Mouse (Mus musculus): Measurements from ENCODE around the gene Aplnr. TPM values are rescaled to one million over a fixed set of nuclear protein-coding genes. Genes with fewer than 3 reads are reported as not detected.

Aplnr gene
- polyA plus RNA-seq (2012; rRNA removed): 1.2 TPM in 2 replicates

- DNase-seq (ENCODE audit: extremely low spot score in 1 of 2, low spot score in 1 of 2): no peak
Measured at GRCm38 (mm10) chr2:85136089-85136488, at the start of gene Aplnr. Gene Aplnr (plus strand): TSS chr2:85136225.

- no peak for DNase-seq (ENCODE audit: extremely low spot score in 1 of 2, low spot score in 1 of 2)
Measured at GRCm38 (mm10) chr2:85088716-85089646, 47.0 kb upstream of the Aplnr start.

- DNase-seq (ENCODE audit: extremely low spot score in 1 of 2, low spot score in 1 of 2): no peak
Measured at GRCm38 (mm10) chr2:85091325-85091724, 44.7 kb upstream of the Aplnr start.

- DNase-seq (ENCODE audit: extremely low spot score in 1 of 2, low spot score in 1 of 2): no peak
Measured at GRCm38 (mm10) chr2:85093376-85093775, 42.6 kb upstream of the Aplnr start.

GRCm38 (mm10) chr2:85095906-85096305 lies 40.1 kb upstream of the Aplnr start:
- no peak for DNase-seq (ENCODE audit: extremely low spot score in 1 of 2, low spot score in 1 of 2)

- no peak for DNase-seq (ENCODE audit: extremely low spot score in 1 of 2, low spot score in 1 of 2)
Measured at GRCm38 (mm10) chr2:85098014-85098413, 38.0 kb upstream of the Aplnr start.

GRCm38 (mm10) chr2:85098824-85099511 lies 37.1 kb upstream of the Aplnr start:
- DNase-seq (ENCODE audit: extremely low spot score in 1 of 2, low spot score in 1 of 2): no peak

GRCm38 (mm10) chr2:85103201-85103600 lies 32.8 kb upstream of the Aplnr start:
- no peak for DNase-seq (ENCODE audit: extremely low spot score in 1 of 2, low spot score in 1 of 2)

- DNase-seq (ENCODE audit: extremely low spot score in 1 of 2, low spot score in 1 of 2): no peak
Measured at GRCm38 (mm10) chr2:85105426-85106013, 30.5 kb upstream of the Aplnr start.

GRCm38 (mm10) chr2:85106068-85106790 lies 29.8 kb upstream of the Aplnr start:
- DNase-seq (ENCODE audit: extremely low spot score in 1 of 2, low spot score in 1 of 2): no peak

GRCm38 (mm10) chr2:85106941-85107340 lies 29.1 kb upstream of the Aplnr start:
- no peak for DNase-seq (ENCODE audit: extremely low spot score in 1 of 2, low spot score in 1 of 2)

GRCm38 (mm10) chr2:85110288-85110875 lies 25.6 kb upstream of the Aplnr start:
- no peak for DNase-seq (ENCODE audit: extremely low spot score in 1 of 2, low spot score in 1 of 2)

- DNase-seq (ENCODE audit: extremely low spot score in 1 of 2, low spot score in 1 of 2): peak; percentile 22 to 83
Measured at GRCm38 (mm10) chr2:85123187-85123868, 12.7 kb upstream of the Aplnr start.

GRCm38 (mm10) chr2:85123869-85124535 lies 12.0 kb upstream of the Aplnr start:
- DNase-seq (ENCODE audit: extremely low spot score in 1 of 2, low spot score in 1 of 2): peak; percentile 71 to 90

- no peak for DNase-seq (ENCODE audit: extremely low spot score in 1 of 2, low spot score in 1 of 2)
Measured at GRCm38 (mm10) chr2:85129496-85129971, 6.5 kb upstream of the Aplnr start.

GRCm38 (mm10) chr2:85131226-85131625 lies 4.8 kb upstream of the Aplnr start:
- no peak for DNase-seq (ENCODE audit: extremely low spot score in 1 of 2, low spot score in 1 of 2)

- DNase-seq (ENCODE audit: extremely low spot score in 1 of 2, low spot score in 1 of 2): no peak
Measured at GRCm38 (mm10) chr2:85131724-85132123, 4.3 kb upstream of the Aplnr start.

GRCm38 (mm10) chr2:85132204-85132603 lies 3.8 kb upstream of the Aplnr start:
- DNase-seq (ENCODE audit: extremely low spot score in 1 of 2, low spot score in 1 of 2): no peak

- DNase-seq (ENCODE audit: extremely low spot score in 1 of 2, low spot score in 1 of 2): no peak
Measured at GRCm38 (mm10) chr2:85135099-85135498, 926 bp upstream of the Aplnr start.

All from frontal cortex, adult 2 months (tissue).